Mouse (Mus musculus) common myeloid progenitor, adult 5-6 weeks (primary cell): ENCODE measurements around the gene Smagp. TPM values are rescaled to one million over a fixed set of nuclear protein-coding genes. Genes with fewer than 3 reads are reported as not detected.

ENCODE experiments used
- ATAC-seq: replicated peaks from 2 replicates; pipeline ENCODE4 v1.8.0; 2016; ENCODE audit warnings: low read depth, mild to moderate bottlenecking, moderate TSS enrichment, inconsistent platforms; ENCODE audit not compliant: poor library complexity, severe bottlenecking
- total RNA-seq: library from RNA; stranded (forward); fragments of 200-1000, 187-1606 nt; gene quantifications from 2 replicates; pipeline ENCODE4 v1.2.3, GENCODE M21; 2017

The Smagp gene
- 5.1 TPM in 1 of 2 replicates, not detected in the other for total RNA-seq

DNA sequence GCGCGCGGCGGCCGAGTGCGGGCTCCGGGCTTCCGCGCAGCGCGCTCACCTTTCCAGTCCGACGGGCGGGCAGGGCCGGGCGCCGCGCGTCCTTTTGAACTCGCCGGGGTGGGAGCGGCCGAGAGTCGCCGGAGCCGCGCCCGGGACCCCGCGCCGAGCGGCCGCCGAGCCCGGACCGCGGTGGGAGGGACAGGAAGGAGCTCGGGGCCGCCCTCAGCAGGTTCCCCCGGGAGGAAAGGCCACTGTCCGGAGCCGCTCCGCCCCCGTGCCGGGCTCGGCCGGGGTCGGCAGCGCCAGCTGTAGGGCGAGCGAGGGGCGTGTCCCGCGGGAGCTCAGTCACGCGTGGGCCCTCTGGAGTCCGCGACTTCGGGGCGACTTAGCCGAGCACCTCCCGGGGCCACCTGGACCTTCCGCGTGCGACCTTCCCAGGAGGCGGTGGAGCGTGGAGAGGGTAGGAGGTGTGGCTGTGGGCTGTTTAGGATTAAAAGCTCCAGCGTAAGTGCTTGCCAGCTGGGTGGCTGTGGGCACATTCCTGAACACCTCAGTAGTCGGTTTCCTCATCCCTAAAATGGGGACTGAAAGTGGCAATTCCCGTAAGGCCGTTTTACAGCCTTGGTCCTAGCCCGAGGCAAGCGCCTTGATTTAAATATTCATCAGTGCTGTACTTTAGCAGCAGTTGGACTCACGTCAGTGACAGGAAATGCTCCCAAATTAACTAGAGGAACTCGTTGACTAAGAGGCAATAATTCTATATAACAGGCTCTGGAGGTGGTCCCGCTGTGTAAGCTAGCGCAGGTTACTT is at the start of gene Smagp:
Gene Smagp, minus strand, starts transcription at position 241 of the 802 bp plus-strand sequence.
- ATAC-seq = no peak

DNA sequence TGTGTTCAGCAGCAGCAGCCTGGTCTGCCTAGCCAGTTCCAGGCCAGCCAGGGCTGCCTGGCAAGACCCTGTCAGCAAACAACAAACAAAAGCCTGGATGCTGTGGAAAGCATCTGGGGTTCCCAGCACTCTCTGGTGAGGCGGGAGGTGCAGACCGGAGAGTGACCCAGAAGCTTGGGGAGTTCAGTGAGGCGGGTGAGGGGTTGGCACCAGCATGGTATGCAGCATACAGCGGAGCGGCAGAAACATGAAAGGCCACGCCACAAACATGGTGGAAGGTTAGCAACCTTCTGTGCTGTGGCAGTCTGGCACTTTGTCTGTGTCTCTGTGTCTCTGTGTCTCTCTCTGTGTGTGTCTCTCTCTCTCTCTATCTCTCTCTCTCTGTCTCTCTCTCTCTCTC is 49.7 kb upstream of the Smagp start:
- ATAC-seq = no peak

DNA sequence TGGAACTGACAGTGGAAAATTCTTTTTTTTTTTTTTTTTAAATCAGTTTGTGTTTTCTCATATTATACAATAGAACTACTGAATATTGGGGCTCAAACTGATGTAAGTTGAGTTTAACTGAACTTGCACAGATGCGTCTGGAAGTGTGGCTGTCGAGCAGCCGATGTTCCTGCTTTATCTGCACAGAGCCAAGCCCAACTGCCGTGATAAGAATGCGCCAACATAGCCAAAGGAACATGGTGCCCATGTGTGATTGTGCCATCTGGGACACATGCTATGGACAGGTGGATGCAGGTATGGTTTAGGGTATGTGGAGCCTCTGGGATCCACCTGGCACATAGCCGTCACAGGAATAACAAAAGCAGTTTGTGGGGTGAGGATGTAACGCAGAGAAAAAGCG is 49.1 kb upstream of the Smagp start:
- ATAC-seq = 0 out of 2 replicates have a peak, but pooled peaks have one; percentile 14

DNA sequence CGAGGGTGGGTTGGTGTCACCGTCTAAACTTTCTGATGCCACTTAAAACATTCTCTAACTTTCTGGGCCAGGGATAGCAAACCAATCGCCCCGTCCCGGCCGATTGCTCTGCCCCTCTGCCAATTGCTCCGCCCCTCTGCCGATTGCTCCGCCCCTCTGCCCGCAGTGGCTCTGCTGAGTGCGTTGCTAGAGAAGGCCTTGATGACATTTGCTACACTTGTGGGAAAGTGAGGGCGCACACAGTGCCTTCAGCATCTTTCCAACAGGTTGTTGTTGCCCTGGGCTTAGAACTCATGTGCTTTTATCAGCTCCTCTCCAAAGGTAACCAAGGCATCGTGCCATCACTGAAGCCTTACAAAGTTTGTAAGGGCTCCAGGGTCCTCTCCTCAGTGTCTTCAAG is 48.5 kb upstream of the Smagp start:
- ATAC-seq = no peak

DNA sequence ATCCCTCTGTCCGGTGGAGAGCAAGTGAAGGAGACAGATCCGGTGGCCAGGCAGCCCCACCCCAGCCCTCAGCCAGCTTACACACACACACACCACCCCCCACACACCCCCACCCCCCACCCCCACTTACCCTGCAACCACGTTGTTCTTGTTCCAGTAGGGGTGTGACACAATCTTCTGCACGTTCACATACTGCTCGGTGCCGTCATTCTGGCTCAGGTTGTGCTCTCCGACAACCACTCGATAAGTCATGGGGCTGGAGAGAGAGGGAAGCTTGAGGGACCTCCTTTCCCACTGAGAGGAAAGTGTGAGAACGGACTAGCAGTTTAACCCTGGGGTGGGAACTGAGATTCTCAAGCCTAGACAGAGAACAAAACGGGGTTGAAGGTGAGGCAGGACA is 47.7 kb upstream of the Smagp start:
- ATAC-seq = no peak

DNA sequence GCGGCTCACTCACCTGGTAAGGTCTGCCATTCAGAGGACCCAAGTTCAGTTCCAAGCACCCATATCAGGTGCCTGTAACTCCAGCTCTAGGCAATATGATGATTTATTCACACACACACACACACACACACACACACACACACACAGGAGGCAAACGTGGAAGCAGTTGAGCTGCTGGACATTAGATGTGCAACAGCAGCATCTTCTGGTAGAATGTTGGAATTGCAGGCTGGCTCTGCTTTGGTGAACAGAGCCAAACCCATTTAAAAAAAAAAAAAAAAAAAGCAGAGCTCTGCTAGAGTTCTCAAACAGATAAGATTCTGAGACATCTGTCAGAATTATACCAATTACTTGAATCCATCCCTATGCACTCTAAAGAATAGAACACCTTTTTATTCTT is 46.3 kb upstream of the Smagp start:
- ATAC-seq = peak; percentile 60

DNA sequence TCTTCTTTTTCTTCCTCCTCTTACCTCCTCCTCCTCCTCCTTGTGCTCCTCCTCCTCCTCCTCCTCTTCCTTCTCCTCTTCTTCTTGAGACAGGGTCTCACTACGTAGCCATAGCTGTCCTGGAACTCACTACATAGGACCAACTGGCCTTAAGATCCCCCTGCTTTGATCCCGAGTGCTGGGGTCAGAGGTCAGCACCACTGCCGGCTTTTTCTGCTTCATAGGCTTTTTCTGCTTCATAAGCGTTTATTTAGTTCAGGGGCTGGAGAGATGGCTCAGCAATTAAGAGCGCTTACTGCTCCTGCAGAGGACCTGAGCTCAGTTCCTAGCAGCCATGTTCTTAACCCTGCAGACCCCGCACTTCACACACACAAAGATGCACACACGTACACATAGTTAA is 45.0 kb upstream of the Smagp start:
- no peak for ATAC-seq

DNA sequence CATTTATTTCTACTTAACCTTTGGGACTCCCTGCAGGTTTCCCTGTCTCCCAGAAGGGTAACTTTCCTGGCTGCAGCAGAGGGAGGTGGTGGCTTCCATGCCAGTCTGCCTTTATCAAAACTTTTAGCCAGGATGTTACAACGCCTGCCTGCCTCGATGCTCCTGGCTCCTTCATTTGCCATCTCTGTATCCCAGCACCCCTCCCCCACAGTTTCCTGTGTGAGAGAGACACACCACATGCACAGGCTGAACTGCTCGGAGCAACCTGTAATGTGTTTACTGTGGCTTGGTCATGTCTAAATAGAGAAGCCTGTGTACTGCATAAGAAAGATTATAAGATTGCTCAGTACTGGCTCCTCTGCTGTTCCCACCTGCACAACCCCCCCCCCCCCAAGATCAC is 43.6 kb upstream of the Smagp start:
- no peak for ATAC-seq

DNA sequence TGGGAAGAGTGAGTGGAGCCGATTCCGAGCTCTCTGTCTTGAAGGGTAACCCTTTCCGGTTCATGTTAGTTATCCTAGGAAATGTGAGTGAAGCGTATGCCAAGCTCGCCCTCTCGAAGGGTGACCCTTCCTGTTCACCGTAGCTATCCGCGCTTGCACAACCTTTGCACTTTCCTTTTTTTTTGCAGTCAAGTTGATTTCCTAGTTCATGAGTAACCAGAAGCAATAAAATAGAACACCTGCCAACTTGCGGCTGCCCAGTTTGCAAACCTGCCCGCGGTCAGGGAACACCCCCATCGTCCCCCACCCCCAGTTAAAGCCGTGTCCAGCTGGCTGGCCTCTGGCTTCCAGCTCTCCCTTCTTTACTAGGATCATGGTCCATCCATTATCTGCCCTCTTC is 42.3 kb upstream of the Smagp start:
- ATAC-seq = no peak

DNA sequence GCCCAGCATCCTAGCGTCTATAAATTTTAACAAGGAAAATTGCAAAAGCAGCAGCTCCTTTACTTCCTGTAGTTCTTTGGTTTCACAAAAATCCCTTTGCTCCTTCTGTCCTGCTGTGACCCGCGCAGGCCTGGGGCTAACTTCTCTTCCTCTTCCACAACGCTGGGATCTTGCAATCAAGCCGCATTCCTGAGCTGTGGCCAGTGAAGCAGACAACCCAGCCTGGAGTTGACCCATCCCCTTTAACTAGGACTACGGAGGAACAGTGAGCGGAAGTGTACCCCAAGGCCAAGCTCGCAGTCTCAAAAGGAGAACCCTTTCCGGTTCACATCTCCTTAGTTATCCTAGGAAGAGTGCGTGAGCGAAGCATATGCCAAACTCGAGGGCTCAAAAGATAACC is 41.8 kb upstream of the Smagp start:
- no peak for ATAC-seq

DNA sequence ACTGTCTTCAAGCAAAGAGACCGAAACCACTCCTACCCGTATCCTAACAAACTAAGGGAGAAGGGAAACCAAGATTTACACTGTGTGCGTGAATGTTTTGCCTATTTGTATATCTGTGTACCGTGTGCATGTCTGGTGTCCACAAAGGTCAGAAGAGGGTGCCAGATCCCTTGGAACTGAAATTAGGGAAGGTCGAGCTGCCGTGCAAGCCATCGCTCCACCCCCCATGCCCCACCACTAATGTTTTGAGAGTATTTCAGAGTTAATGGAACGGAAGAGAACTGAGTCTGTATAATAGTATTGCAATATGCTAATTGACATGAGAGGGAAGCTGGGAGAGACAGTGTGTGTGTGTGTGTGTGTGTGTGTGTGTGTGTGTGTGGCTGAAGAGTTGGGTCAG is 40.9 kb upstream of the Smagp start:
- ATAC-seq = no peak

DNA sequence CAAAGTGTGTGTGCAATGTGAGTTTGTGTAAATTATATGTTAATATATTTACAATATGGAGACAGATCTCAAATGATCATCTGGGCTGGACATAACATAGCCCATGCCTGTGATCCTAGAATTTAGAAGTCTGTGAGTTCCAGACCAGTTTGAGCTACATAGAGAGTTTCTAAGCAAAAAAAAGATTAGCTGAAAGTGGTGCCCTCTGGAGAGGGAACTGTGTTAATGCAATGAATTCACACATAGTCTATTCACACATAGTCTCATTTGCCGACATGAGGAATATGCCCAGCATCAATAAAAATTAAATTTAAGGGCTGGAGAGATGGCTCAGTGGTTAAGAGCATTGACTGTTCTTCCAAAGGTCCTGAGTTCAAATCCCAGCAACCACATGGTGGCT is 39.8 kb upstream of the Smagp start:
- ATAC-seq = no peak

DNA sequence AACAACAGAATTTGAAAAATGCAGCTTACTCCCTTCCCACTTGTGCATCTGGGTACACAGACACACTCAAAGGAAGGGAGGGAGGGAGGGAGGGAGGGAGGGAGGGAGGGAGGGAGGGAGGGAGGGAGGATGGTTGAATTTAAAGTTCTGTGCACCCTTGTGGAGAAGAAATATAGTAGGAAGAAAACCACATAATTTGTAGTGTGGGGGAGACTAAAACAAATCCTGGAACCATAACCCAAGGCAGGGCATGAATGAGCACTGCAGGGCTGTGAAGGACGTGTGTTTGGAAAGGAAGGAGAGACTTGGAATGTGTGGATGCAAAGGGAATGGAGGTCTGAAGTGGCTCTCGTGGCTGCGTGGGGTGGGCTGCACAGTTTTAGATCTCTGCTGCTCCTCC is 38.7 kb upstream of the Smagp start:
- no peak for ATAC-seq

DNA sequence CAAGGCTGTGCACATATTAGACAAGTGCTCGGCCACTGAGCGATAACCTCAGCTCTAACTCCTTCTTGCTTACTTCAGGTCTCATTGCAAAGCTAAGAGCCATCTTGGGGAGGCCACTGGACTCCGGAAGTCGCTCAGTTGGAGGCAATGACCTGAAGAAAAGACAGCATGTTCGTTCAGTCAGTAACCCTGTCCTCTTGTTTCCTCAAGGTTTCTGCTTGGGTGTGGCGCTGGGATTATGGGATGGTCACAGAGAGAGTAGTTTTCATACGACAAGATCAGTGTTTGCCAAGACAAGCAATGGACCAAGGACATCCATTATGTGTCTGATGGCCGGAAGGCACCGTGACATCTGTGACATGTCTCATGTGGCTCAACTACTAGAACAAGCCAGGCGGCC is 37.8 kb upstream of the Smagp start:
- ATAC-seq = no peak

DNA sequence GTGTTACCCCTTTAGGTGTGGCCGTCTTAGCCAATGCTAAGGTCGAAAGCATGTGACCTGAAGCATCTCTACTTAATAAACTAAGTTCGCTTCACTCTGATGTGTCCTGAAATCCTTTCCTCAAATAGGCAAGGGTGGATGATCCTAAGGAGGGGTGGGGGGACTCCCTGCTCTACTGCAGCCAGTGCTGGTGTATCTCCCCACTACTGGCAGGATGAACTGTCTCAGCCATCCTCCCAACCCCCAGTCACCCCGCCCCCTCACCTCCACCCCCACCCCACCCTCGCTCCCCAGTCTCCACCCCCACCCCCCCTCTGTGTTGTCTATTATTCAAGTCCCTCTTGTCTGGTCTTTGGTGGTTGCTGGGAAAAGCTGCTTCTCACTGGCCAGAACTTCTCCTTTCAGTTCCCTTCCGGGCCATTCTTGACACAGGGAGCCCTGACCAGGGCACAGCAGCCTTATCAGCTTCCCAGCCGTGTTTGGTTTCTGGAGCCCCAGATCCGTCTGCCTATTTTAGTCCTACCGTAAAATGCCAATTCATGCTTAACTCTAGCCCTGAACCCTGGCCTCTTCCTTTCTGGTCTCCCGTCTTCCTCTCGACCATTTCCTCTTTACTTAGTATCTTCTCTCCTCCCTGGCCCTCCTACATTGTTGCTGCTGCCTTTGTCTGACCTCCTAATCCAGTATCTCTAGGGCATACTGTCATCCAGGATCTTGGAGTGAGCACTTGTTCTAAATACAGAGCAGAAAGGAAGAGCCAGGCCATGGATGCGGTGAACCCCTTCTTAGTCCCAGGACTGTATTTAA is 37.0 kb upstream of the Smagp start:
- ATAC-seq = peak; percentile 73

DNA sequence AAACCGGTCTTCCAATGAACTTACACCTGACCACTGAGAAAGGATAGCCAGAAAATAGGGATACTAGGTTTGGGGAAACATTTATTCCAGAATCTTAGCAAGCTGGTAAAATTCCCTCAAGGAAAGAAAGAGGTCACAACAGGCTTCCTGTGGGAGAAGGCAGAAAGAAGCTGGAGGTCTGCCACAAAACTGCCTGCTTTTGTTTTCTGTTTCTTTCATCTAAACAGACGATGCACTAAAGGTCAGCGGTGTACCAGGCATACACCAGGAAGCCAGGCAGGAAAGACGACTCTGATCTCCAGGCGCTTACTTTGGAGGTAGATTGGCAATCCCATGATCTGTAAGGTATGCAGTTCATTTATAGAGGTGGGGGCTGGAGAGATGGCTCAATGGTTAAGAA is 34.1 kb upstream of the Smagp start:
- no peak for ATAC-seq

DNA sequence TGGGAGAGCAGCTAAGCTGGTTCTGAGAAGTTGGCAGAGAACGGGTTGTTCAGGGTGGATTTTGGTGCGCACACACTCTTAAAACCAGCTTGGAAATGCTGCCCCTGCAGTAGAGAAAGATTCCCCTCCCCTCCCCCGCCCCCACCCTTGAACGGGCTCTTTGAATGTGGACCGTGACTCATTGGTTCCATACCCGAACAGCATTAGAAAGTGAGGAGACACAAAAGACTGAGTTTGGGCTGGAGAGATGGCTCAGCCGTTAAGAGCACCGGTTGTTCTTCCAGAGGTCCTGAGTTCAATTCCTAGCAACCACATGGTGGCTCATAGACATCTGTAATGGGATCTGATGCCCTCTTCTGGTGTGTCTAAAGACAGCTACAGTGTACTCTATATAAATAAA is 33.3 kb upstream of the Smagp start:
- no peak for ATAC-seq

DNA sequence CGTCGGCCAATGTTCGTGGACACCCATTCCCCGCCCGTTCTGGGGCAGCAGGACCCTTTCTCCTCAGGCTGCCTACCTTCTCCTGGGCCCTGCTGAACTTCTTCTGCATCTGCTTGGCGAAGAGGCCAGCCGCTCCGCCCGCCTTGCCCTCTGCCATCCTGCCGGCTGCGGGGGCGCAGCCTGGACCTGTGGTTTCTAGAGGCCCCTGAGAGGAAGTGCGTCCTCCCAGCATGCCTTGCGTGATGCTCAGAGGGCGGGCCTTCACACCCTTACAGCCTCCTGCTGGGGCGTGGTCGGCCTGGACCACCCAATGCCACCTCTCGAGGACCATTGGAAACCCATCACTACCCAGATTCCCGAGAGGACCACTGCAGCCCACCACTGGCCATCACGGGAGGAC is 32.6 kb upstream of the Smagp start, which contains the start of gene Bin2:
Gene Bin2, minus strand, starts transcription at position 217 of the 400 bp plus-strand sequence.
- ATAC-seq = peak; percentile 57

DNA sequence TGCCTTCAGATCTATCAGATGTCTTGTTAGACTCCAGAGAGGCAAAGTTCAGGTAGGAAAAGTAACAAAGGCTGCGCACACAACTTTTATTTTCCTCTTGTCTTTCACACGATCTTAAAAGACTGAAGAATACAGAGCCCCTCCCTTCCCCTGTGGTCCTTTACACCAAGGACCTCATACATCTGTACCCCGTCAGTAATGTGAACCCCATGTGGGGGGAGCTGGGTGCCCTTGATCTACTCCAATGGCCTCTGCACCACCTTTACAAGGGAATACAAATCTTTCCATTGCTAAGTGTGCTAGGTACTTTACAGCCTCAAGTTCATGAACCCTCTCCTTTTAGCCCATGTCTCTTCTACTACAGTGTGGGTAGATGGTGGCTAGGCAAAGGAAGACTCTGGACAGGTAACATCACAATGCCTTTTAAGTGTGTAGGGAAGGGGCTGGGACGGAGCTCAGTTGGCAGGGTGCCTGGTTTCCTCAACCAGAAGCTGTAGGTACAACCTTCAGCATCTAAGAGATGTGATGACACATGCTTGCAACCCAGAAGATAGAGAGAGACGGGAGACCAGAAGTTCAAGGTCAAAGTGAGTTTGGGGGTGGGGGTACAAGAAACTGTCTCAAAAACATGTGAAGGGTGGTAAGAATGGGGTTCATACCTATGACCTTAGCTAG is 31.3 kb upstream of the Smagp start:
- ATAC-seq = no peak

DNA sequence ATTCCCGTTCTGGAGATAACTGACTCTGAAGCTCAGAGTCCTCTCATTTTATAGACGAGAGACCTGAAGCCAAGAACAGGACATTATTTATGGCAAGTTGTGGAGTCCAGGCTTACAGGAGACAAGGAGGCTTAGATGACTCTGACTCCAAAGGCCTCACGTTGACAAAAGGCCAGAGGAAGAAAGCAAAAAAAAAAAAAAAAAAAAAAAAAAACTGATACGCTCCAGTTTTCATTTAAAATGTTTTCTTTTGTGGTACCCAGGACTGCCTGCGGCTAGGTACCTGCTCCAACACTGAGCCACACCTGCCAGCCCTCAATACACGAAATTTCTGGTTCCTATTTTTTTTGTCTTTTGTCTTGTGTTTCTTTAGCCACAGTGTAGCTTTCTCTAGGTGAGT is 30.7 kb upstream of the Smagp start:
- ATAC-seq = no peak

DNA sequence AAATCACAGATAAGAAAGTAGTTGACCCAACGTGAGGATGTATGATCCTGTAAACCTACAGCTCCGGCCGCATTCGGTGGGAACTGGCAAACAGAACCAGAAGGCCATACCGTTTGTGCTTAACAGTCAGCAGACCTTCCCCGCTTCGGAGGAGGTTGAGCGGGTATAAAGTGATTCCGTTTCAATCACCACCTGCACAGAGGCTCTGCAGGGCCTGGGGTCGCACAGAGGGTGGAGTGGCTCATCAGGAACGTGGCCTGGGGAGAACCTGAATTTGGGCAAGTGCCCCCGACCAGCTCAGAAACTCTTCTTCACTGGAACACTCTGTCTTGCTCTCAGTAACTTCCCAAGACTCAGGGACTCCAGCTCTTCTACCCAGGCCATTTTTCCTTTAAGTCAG is 30.1 kb upstream of the Smagp start:
- ATAC-seq = no peak
